Mouse (Mus musculus): ENCODE measurements around the gene Csnk2a1. TPM values are rescaled to one million over a fixed set of nuclear protein-coding genes. Genes with fewer than 3 reads are reported as not detected.
"Not testable (repeated sequence)": the region's sequence is repeated elsewhere in the genome, so short reads cannot be mapped to it uniquely, and the experiment has no call there.

Csnk2a1 gene
- total RNA-seq, 2 experiments from 2014 or later: 78.6 to 79.8 TPM

DNA sequence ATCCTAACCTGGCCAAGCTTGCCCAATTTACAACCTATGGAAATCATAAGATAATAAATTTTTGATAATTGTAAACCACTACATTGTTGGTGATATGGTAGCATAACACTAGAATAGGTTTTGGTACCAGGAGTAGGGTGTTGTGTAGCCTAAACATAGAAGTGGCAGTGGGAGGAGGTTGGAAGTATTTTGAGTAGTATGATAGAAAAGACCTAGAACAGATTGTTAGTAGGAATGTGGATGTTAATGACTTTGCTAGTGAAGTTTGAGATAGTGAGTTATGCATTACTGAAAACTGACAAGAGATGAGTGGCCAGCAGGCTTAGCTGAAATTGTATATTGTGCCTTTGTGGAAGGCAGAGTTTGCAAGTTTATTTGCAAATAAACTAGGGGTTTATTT lies 3.4 kb downstream of the Csnk2a1 start:
- no peak for DNase-seq

DNA sequence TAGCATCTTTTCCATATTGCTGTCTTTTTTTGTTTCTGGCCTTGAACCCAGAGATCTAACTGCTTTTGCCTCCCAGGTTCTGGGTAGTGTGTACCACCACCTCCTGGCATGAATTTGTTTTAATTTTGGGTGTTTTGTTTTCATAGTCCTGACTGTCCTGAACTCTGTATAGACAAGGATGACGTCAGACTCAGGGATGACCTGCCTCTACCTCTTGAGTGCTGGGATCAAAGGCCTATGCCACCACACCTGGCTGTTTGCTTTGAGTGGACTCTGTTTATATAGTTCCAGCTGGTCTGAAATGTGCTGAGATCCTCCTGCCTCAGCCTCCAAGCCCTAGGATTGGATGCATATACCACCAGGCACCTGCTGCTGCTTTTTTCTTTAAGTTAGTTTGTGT lies 11.3 kb downstream of the Csnk2a1 start:
- DNase-seq: no peak

DNA sequence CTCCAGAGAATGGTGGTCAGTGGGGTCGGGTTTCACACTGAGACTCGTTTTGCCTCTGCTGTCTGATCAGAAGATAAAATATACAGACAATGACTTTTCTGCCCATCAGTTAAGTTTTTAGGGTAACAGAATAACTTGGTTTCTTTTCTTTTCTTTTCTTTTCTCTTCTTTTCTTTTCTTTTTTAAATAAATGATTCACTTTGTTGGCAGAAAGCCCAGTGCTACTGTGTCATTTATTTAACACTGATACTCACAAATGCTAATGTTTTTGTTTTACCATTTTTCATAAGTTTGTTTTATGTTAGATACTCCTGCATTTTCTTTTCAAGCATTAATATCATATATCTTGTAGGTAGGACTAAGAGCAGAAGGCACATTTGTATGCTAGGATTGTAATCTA lies 13.9 kb downstream of the Csnk2a1 start:
- DNase-seq: no peak

DNA sequence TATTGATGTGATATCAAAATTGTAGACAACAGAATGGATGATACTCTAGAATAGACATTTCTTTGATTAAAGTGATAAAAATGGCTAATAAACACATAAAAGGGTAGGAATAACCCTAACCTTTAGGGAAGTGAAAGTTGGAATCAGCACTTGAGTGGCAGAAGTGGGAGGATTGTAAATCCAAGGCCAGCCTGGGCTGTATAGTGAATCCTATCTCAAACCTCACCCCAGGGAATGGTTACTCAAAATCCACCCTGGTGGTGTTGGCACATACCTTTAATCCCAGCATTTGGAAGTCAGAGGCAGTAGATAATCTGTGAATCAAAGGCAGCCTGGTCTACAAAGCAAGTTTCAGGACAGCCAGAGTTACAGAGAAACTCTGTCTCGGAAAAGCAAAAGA lies 20.6 kb downstream of the Csnk2a1 start:
- DNase-seq: no peak

DNA sequence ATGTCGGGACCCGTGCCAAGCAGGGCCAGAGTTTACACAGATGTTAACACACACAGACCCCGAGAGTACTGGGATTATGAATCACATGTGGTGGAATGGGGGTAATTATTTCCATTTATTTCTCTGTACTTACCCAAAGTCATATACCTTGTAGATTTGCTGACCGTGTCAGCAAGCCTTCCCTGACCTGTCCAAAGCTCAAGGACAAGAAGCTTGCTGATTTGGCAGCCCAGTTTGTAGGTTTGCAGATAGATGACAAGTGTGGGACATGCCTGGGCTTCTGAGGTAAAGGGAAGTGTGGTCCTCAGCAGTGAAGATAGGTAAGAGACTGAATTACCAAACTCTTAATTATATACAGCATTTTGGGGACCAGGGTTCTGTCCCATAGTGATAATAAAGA lies 23.9 kb downstream of the Csnk2a1 start:
- DNase-seq: no peak

DNA sequence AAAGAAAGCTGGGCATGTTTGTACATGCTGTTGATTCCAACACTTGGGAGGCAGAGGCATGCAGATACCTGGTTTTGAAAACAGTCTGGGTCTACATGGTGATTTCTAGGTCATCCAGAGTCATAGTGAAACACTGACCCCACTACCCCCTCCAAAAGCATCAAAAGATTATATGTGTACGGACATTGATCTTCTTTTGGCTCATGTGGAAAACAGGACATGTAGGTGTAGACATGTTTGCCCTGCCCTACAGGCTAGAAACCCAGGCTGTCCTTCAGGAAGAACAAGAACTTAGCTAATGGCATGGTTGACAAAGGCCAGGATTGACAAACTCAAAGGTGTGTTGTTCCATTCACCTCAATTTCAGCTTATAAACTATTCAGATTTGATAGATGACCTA lies 33.1 kb downstream of the Csnk2a1 start:
- DNase-seq: no peak

DNA sequence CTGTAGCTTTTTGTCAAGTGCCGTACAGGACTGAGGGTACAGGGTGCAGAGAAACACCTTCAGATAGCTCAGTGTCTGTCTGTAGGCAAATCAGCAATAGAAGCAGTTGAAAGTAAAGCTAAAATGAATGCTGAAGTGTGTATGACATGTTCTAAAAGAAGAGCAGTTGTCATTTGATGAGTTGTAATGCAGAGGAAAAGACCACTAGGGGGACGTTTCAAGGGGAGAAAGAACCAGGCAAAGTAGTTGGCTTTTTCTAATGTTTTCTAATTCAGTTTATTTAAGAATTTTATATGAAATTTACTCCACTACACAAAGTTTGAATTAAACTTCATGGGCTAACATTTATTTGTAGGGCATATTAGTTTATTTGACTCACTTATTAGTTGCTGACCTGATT lies 47.0 kb downstream of the Csnk2a1 start:
- no peak for DNase-seq

DNA sequence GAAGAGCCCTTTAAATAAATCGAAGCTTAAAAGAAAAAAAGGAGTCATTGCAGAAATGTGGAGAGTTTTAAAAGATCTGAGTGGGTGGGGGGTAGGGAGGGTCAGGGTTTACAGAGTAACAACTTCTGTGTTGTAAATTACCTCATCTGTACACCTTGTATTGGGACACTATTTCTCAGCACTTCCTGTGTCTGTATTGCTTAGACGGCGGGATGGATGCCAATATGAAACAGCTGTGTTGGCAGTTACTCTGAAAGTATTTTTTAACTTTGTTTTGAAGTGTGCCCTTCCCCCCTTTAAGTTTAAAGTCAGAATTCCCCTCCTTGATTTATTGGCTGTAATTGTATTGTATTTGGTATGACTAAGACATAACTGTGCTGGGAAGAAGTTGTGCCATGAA lies 54.8 kb downstream of the Csnk2a1 start:
- DNase-seq: no peak

DNA sequence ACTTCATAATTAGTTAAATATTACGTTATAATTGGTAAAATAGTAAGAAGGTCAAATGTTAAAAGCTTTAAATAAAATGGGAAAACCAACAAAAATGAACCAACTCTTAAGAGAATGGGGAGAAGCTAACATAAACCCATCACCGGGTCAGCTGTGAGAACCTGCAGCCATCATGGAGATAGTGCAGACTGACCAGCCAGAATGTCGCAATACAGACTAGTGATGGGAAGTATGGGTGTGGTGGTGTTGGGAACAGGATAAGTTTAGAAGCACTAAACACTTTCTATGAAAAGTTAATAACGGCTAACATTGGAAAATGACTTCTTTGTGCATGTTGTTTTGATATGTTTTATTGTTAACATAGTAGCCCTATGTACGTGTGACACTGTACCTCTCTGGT lies 60.9 kb downstream of the Csnk2a1 start:
- no peak for DNase-seq

DNA sequence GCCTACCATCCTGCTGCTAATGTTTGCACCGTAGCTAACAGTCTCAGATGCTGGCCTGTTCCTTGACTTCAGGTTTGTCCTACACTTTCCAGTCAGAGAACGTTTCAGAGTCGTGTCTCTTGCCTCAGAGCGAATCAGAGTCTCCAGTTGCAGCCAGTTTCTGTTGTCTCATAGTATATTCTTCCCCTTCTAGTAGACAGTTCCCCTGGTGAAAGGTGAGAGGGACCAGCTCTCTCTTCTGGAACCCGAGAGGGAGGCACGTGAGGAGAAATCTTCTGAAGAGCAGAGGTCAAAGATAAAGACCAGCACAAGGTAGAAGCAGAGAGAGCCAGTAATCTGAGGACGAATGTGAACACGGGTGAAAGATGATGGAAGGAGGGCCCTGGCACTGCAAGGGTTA lies 61.4 kb downstream of the Csnk2a1 start:
- DNase-seq: no peak

DNA sequence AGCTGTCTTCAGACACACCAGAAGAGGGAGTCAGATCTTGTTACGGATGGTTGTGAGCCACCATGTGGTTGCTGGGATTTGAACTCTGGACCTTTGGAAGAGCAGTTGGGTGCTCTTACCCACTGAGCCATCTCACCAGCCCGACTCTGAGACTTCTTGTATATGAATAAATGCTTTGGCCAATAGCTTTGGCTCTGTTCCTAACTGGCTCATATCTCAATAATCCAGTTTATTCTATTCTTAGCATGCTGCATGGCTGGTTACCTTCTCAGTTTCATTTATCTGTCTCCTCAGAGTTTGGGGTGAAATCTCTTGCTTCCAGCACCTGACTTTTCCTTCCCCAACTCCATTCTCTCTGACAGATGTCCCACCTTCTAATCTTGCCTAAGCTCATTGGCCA lies 63.0 kb downstream of the Csnk2a1 start:
- not testable (repeated sequence) for DNase-seq

DNA sequence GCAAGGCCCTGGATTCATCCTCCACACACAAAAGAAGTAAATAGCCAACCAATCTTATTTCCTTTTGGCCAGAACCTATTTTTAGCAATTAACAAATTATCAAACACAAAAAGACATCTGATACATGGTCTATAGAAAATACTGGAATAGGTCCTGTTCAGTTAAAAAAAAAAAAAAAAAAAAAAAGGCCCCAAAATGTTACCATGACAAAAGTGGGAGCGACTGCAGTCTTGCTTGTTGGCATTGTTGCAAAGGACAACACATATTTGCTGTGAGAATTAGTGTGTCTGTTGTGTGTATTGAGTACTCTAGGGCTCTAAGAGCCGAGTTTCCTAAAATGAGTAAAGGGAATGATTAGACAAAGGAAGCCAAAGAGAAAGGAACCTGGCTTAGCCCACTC lies 65.8 kb downstream of the Csnk2a1 start:
- no peak for DNase-seq

DNA sequence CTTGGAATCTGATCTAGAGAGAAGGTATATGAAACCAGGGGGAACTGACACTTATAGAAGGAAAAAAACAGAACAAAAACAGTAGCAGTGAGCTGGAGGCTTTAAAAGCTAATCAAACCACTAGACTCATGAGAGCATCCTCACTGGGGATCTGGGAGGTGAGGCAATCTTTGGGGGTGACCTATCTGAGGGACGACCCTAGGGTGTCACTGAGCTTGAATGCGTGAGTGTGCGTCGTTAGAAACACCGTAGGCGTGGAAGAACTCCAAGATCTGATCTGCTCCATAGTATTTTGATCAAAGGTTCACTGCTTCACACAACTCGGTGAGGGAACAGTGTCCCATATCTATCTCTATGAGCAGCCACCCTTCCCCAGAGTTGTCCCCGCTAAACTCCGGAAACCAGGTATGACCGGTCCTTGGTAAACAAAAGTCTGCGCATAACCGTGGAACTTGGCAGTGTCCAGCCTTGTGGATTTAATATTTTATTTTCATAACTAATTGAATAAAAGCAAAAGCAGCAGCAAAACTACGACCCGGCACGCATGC lies 66.6 kb downstream of the Csnk2a1 start:
- no peak for DNase-seq

DNA sequence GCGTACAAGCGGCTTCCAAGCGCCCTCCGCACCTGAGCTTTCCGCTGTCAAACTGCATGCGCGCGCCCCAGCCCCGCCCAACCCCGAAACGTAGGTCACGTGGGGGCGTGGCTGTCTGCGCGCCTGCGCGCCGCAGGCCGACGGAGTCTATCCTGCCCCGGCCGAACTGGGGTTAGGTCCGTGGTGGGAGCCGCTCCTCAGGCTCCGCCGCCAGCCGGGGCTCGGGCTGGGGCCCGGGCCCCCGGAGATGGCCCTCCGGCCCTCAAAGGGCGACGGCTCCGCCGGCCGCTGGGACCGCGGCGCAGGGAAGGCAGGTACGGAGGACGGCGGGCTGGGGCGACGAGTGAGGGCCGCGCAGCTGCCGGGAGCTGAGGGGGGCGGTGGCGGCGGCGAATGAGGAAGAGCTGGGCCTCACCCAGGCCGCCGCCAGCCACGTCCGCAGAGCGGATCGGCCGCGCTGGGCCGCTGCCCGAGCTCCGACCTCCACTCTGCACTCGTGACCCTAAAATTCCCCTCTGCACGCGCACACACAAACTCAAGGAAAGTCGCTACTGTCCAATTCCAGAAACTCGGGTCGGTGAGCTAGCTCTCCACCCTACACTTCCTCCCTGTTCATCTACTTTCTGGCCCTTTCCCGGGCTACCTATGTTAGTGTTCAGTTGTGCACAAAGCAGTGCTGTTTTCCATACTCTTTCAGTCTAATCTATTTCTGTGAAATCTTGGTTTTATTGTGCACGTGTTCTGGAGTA lies 67.3 kb downstream of the Csnk2a1 start, which contains the start of gene Tbc1d20:
Tbc1d20 (plus strand) TSS at position 102 of the 749 bp plus-strand sequence.
- peak; percentile 90 for DNase-seq

DNA sequence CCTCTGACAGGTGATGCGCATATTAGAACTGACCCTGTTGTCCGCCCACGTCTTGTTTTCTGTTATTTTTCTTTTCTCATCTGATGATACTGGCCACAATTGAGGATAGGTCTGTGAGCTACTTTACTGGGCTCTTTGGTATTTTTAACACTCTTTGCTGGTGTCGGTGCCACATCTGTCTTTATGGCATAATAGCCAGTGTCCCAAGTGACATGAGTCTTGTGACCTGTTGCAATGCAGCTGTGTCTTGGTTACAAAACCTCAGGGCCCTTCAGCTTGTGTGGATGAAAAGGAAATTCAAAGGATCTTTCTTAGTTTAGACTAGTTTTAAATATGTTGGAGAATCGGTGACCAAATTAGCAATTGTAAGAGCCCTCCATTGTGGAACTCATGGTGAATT lies 67.9 kb downstream of the Csnk2a1 start:
- DNase-seq: no peak

DNA sequence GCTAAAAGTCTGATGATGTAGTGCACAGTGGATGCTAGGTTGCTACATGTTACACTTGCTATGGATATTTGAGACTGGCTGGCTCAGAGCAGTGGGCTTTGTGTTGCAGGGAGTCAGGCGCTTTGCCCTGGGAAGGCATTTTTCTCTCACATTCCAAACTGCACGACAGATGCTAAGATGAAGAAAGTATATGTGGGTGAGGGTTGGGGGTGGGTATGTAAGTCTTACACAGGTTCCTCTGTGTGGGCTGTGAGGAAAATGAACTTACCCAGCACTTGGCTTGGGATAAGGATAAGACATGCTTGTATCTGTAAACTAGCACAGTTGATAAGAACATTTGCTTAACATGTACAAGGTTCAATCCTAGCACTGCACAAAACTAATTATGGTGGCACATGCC lies 76.2 kb downstream of the Csnk2a1 start:
- DNase-seq: no peak

DNA sequence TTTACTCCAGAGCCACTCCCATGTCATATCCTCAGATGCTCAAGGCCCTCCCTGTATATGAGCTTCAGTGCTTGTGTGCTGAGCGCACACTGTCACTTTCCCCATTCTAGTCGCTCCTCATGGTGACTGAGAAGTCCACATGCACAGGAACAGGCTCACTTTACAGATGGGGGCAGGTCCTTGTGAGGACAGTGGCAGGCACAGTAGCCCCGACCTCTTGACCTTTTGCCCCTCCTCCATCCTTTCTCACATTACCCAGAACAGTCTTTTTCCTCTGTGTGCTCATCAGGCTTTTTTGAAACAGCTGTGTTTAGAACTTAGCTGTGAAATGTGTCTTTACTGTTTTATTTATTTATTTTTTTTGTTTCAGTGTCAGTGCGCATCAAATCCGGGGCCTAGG lies 77.1 kb downstream of the Csnk2a1 start:
- DNase-seq: no peak

DNA sequence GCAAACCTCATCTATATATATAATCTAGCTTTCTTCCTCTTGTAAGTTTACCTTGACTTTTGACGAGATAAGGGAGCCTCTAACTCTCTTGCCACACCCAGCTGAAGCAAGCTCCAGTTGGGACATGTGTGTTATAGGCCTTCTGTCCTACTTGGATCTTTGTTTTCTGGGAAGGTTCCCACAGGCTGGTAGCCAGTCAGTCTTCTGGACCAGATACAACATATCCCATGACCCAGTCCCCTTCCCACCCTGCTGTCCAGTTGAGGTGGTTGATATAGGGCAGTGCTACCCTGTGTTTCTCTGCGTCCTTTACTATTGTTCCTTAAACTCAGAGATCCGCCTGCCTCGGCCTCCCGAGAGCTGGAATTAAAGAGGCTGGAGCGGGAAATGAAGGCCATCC lies 78.8 kb downstream of the Csnk2a1 start:
- DNase-seq: no peak

DNA sequence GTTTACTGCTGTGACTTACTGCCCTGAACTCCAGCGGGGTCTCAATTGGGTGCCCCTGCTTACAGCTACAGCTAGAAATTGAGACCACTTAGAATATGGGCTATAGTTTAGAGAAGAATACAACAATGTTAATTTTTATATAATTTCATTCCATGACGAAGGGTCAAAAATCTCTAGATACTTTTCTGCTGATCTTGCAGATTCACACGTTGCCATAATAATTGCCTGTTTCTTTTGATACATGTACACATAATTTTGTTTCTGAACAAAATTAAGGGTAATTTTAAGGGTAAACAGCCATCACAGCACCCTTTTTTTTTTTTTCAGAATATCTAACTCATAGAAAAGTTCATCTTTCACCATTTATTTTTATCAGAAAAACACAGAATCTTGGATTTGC lies 80.5 kb downstream of the Csnk2a1 start:
- no peak for DNase-seq

DNA sequence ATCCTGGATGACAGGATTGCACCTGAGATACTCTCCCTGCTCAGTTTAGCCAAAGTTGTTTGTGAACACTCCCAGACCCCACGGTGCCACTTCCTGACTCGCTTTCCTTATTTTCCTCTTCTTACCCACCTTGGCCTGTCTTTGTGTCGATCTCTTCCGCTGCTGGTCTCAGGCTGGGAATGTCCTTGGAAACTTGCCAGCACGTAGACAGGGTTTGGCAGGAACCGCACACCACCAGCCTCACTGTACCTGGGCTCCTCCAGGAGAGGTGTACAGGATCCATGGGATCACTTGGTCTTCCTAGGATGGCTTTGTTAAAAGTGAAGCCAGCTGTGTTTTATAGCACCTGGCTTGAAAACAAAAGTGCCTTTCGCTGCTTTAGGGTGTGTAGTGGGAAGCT lies 86.4 kb downstream of the Csnk2a1 start:
- no peak for DNase-seq

DNA sequence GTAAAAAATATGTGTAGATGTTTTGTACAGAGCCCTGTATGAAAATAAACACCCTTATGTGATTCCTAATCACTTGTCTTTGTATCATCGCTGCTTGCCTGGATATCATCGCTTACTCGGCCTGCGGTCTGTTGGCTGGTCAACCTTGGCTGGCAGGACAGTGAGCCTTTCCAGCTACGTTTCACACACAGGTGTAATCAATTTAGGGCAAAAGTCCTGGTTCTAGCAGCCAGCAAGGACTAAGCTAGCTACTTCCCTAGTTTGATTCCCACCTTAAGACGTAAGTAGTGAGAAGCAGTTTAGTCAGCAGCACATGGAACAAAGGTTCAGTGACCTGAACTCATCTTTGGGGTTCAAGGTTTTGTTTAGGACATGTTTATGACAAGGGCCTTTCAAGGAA lies 87.3 kb downstream of the Csnk2a1 start:
- no peak for DNase-seq

DNA sequence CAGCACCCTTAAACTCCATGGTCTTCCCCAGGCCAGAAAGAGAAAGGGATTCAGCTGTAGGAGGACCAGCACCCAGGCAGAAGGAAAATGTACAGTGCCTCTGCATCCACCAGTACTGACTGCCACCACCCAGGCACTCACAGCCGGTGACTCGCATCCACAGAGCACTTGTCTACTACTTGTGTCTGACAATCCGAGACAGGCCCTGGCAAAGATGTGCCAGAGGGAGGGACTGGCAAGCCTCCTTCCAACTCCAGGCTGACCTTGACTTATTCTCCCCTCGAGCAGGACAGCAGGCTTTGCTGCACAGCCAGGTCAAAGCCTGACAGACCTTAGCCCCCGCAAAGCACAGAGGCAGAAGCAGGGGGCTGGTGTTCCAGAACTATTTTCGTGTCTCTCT lies 90.4 kb downstream of the Csnk2a1 start:
- no peak for DNase-seq

DNA sequence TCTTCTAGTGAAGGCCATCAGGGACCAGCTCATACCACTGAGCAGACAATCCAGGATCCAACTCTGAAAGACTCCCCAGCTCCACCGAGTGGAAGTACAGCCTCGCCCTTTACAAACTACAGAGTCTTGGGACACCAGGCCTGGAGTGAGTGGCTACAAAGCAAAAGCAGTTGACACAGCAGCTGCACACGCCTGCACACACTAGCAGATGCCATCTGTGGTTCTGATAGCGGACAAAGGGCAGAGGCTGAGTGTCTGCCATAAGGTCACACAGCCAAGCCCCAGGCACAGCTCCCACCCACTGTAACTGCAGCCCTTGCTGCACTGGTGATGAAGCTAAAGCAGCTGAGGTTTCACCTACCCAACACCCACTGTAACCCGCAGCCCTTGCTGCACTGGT lies 94.9 kb downstream of the Csnk2a1 start:
- DNase-seq: no peak

DNA sequence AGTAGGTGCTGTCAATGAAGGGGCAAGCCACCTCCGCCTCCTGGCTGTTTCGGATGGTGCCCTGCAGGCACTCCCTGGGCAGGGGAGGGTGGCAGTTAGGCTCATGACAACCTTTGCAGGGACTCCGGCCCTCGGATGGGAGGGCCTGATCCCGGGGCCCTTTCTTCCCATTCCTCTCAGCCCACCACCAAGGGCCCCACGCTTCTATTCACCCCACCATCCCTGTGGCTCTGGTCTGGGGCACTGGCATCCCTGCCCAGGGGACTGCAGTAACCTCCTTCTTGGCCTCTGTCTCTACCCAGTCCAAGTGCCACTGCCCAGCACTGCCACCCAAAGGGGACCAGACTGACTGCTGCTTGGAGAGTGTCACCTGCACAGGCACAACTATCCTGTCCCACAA lies 95.6 kb downstream of the Csnk2a1 start:
- no peak for DNase-seq

All from gastrocnemius, postnatal 25 days (tissue).